In genomic region chr2:165880501-165881182, GRCm38 (mm10) we compare ENCODE assay signal across 7 mouse cellular contexts. TPM values are rescaled to one million over a fixed set of nuclear protein-coding genes. Genes with fewer than 3 reads are reported as not detected.
A peak's percentile ranks its signal among the peaks of the same experiment; 100 is the strongest.
DNase-seq lines count a peak whose midpoint lies in the region; ATAC-seq and TF ChIP-seq lines count a peak whose summit lies in the region.

No protein-coding gene starts in this region.

- intact Hi-C loops in gastrocnemius, adult 2 months (cut with DNase I) = no loop called here

- H3K9me3 ChIP-seq in hindbrain, embryonic 14.5 days (ENCODE audit: control insufficient read depth, low read length) = no peaks in the 10 kb centered on the region
- H3K9me3 ChIP-seq in limb, embryonic 14.5 days (ENCODE audit: control insufficient read depth, low read length) = no peaks in the 10 kb centered on the region
- H3K9me3 ChIP-seq in midbrain, embryonic 16.5 days (replicated peaks; ENCODE audit: control insufficient read depth, low read length, poor library complexity, severe bottlenecking) = no peaks in the 10 kb centered on the region

- H3K4me1 ChIP-seq in hindbrain, embryonic 14.5 days (replicated peaks; ENCODE audit: control insufficient read depth, insufficient read depth, low read length) = peaks cover 98% of the 10 kb centered on the region
- peaks cover 95% of the 10 kb centered on the region for H3K4me1 ChIP-seq in limb, embryonic 14.5 days (ENCODE audit: control insufficient read depth, insufficient read depth, low read length)
- H3K4me1 ChIP-seq in midbrain, embryonic 16.5 days (ENCODE audit: control insufficient read depth, insufficient read depth, low read length) = peaks cover 91% of the 10 kb centered on the region

- no peaks in the 10 kb centered on the region for H3K27me3 ChIP-seq in hindbrain, embryonic 14.5 days (ENCODE audit: control insufficient read depth, insufficient read depth, low read length)
- no peaks in the 10 kb centered on the region for H3K27me3 ChIP-seq in limb, embryonic 14.5 days (ENCODE audit: control insufficient read depth, insufficient read depth, low read length)
- H3K27me3 ChIP-seq in midbrain, embryonic 16.5 days (ENCODE audit: control insufficient read depth, insufficient read depth, low read depth, low read length) = no peaks in the 10 kb centered on the region

- TF ChIP-seq CTCF in gastrocnemius, adult 2 months (IDR thresholded peaks at IDR 0.05) = no peak

- peaks cover 6% of the 10 kb centered on the region; the same call in 1 of the 2 replicates for H3K36me3 ChIP-seq in hindbrain, embryonic 14.5 days (replicated peaks; ENCODE audit: control insufficient read depth, insufficient read depth)
- 0 out of 2 replicates have a peak, but pooled peaks cover 7% of the 10 kb centered on the region for H3K36me3 ChIP-seq in limb, embryonic 14.5 days (ENCODE audit: control insufficient read depth, insufficient read depth, low read length)
- no peaks in the 10 kb centered on the region for H3K36me3 ChIP-seq in midbrain, embryonic 16.5 days (ENCODE audit: control insufficient read depth, insufficient read depth, low read length)

- H3K4me3 ChIP-seq in gastrocnemius, adult 2 months = peak overlapping the region; percentile 52
- H3K4me3 ChIP-seq in hindbrain, embryonic 14.5 days (replicated peaks; ENCODE audit: low read length) = peak overlapping the region; percentile 30
- H3K4me3 ChIP-seq in limb, embryonic 14.5 days (replicated peaks; ENCODE audit: low read length) = 0 out of 2 replicates have a peak overlapping the region, but pooled peaks have one; percentile 9
- H3K4me3 ChIP-seq in midbrain, embryonic 16.5 days (ENCODE audit: low read depth, low read length) = peak overlapping the region; percentile 36

- WGBS in hindbrain, embryonic 14.5 days = 2% methylated on average over 15 of the region's 15 CpGs
- 8% methylated on average over 15 of the region's 15 CpGs for WGBS in limb, embryonic 14.5 days
- 4% methylated on average over 15 of the region's 15 CpGs for WGBS in midbrain, embryonic 16.5 days

- peak overlapping the region; percentile 73 for H3K9ac ChIP-seq in hindbrain, embryonic 14.5 days
- peak overlapping the region; percentile 38 for H3K9ac ChIP-seq in limb, embryonic 14.5 days (ENCODE audit: low read depth, low read length, severe bottlenecking)
- H3K9ac ChIP-seq in midbrain, embryonic 16.5 days (ENCODE audit: low read depth, low read length) = peak overlapping the region; percentile 71

- peak; percentile 88 for DNase-seq in adrenal gland, adult 2 months
- peak; percentile 97 for DNase-seq in cerebellum, adult 9-10 months
- peak; percentile 95 for DNase-seq in gastrocnemius, adult 2 months
- DNase-seq in hindbrain, embryonic 14.5 days (ENCODE audit: low spot score) = no peak
- no peak for DNase-seq in limb, embryonic 14.5 days (ENCODE audit: low spot score)
- no peak for DNase-seq in frontal cortex, postnatal 10 days (ENCODE audit: low spot score in 2 of 2)

- peak overlapping the region; percentile 84 for H3K4me2 ChIP-seq in hindbrain, embryonic 14.5 days (replicated peaks)
- H3K4me2 ChIP-seq in limb, embryonic 14.5 days (replicated peaks; ENCODE audit: low read depth, low read length, severe bottlenecking) = peak overlapping the region; percentile 71
- peak overlapping the region; percentile 70 for H3K4me2 ChIP-seq in midbrain, embryonic 16.5 days (ENCODE audit: low read length)

- no peak for TF ChIP-seq POLR2A in limb, embryonic 14.5 days (IDR thresholded peaks at IDR 0.05; ENCODE audit: borderline replicate concordance, extremely low read depth, insufficient read depth, insufficient read length)

- H3K27ac ChIP-seq in gastrocnemius, adult 2 months = peak overlapping the region; percentile 98
- peak overlapping the region; percentile 100 for H3K27ac ChIP-seq in hindbrain, embryonic 14.5 days
- H3K27ac ChIP-seq in limb, embryonic 14.5 days (replicated peaks; ENCODE audit: low read depth, low read length) = peak overlapping the region; percentile 99
- peak overlapping the region; percentile 100 for H3K27ac ChIP-seq in midbrain, embryonic 16.5 days (ENCODE audit: low read length)

- peak; percentile 14; the same call in 1 of the 2 replicates for ATAC-seq in hindbrain, embryonic 14.5 days (ENCODE audit: low FRiP score)
- no peak for ATAC-seq in limb, embryonic 14.5 days (ENCODE audit: low FRiP score, low read depth)
- ATAC-seq in midbrain, embryonic 16.5 days = no peak

RNA-seq across cellular contexts. Expression of gene Zmynd8, which starts 18.2 kb away (rescaled TPM):
- 10 to 100 TPM; 53.9 to 56.5 TPM for total RNA-seq in adrenal gland, adult 2 months (2021)
- 21.3 and 22.2 TPM in 2 replicates for polyA plus RNA-seq in adrenal gland, adult 2 months (2012; rRNA removed)
- 10 to 100 TPM; 13.1 to 23.3 TPM for total RNA-seq in gastrocnemius, adult 2 months (2021)
- polyA plus RNA-seq in hindbrain, embryonic 14.5 days (2014; fragmentation: Nextera tagmentation; extraction: Ambion mirVana) = 55.4 and 63.4 TPM in 2 replicates
- 47.6 and 49.5 TPM in 2 replicates for polyA plus RNA-seq in limb, embryonic 14.5 days (2012; rRNA removed)
- polyA plus RNA-seq in limb, embryonic 14.5 days (2014; fragmentation: Nextera tagmentation; extraction: Ambion mirVana) = 30.2 and 39.8 TPM in 2 replicates
- 78.7 and 87.3 TPM in 2 replicates for polyA plus RNA-seq in midbrain, embryonic 16.5 days (2015; fragmentation: Nextera tagmentation; extraction: Ambion mirVana)

Comparison
In these comparisons a context has a peak if more than half of its experiments do, and no peak if none do; other contexts are left out.
1. DNase-seq: peak in adrenal gland, adult 2 months (single experiment), cerebellum, adult 9-10 months (single experiment) and gastrocnemius, adult 2 months (single experiment); none in hindbrain, embryonic 14.5 days (single experiment), limb, embryonic 14.5 days (single experiment) and frontal cortex, postnatal 10 days (0 of 2).
2. Peak in every context shown above with its lines, with median percentiles within 50 percentile points of each other: H3K27ac ChIP-seq, H3K4me3 ChIP-seq, H3K4me2 ChIP-seq and H3K9ac ChIP-seq.